Mouse (Mus musculus) limb, embryonic 13.5 days (tissue): ENCODE measurements around the gene Gja6. TPM values are rescaled to one million over a fixed set of nuclear protein-coding genes. Genes with fewer than 3 reads are reported as not detected.

Experiments used
- ATAC-seq: fragments of 200-750 bp; cut with Nextera tagmentation; 2 replicates; pipeline ENCODE4 v1.8.0; 2017; ENCODE audit warnings: low read depth, moderate number of reproducible peaks, moderate TSS enrichment; ENCODE audit not compliant: low FRiP score
- H3K27ac ChIP-seq: fragments of 300-500 bp; sonication (generic); 2 replicates; pipeline ENCODE4 v1.5.1; 2015; ENCODE audit warnings: inconsistent platforms, mild to moderate bottlenecking, moderate library complexity
- H3K27me3 ChIP-seq: fragments of 300-500 bp; sonication (generic); 2 replicates; pipeline ENCODE4 v1.6.1; 2015; ENCODE audit warnings: mild to moderate bottlenecking, inconsistent platforms
- H3K36me3 ChIP-seq: fragments of 300-500 bp; sonication (generic); 2 replicates; pipeline ENCODE4 v1.6.1; 2015; ENCODE audit warnings: inconsistent platforms, mild to moderate bottlenecking, moderate library complexity
- H3K4me1 ChIP-seq: fragments of 300-500 bp; sonication (generic); 2 replicates; pipeline ENCODE4 v1.6.1; 2015; ENCODE audit warnings: inconsistent platforms
- H3K4me2 ChIP-seq: fragments of 300-500 bp; sonication (generic); replicated peaks from 2 replicates; pipeline ENCODE4 v1.6.1; 2015; ENCODE audit warnings: inconsistent platforms, mild to moderate bottlenecking, moderate library complexity
- H3K4me3 ChIP-seq: fragments of 300-500 bp; sonication (generic); 2 replicates; pipeline ENCODE4 v1.5.1; 2015; ENCODE audit warnings: moderate library complexity, mild to moderate bottlenecking, inconsistent platforms
- H3K9ac ChIP-seq: fragments of 300-500 bp; sonication (generic); 2 replicates; pipeline ENCODE4 v1.6.1; 2015; ENCODE audit warnings: mild to moderate bottlenecking, inconsistent platforms
- H3K9me3 ChIP-seq: fragments of 300-500 bp; sonication (generic); 2 replicates; pipeline ENCODE4 v1.6.1; 2016; ENCODE audit warnings: inconsistent platforms
- WGBS: fragments of 180-500 bp; shearing (Covaris S2); methylation state at CpG from one replicate; pipeline ENCODE4 v1.1.7; 2015; 5-methylcytosine and 5-hydroxymethylcytosine counted together
- polyA plus RNA-seq: library from polyadenylated mRNA; unstranded; fragments of >200 nt; fragmentation: Nextera tagmentation; extraction: Ambion mirVana; gene quantifications from 2 replicates; pipeline ENCODE4 v1.2.1, GENCODE M21; 2015

Gene Gja6
- polyA plus RNA-seq, result 0.11 and 0.36 TPM in 2 replicates

- 64% methylated on average over 4 of the region's 4 CpGs for WGBS
- H3K9me3 ChIP-seq, result no peaks in the 10 kb centered on the region
- ATAC-seq, result no peak
- H3K4me1 ChIP-seq, result no peaks in the 10 kb centered on the region
- peaks cover 34% of the 10 kb centered on the region; the same call in 1 of the 2 replicates for H3K27me3 ChIP-seq
- H3K27ac ChIP-seq, result no peak within 1 kb of the TSS
- no peak within 1 kb of the TSS for H3K4me2 ChIP-seq
- no peak within 1 kb of the TSS for H3K4me3 ChIP-seq
- H3K36me3 ChIP-seq, result no peaks in the 10 kb centered on the region
- H3K9ac ChIP-seq, result no peak within 1 kb of the TSS
Observed at GRCm38 (mm10) chrX:160906952-160907351, at the start of gene Gja6. Gja6 (minus strand) TSS chrX:160907052.

GRCm38 (mm10) chrX:160949583-160949982, 42.7 kb upstream of the Gja6 start:
- no peaks in the 10 kb centered on the region for H3K4me1 ChIP-seq
- 93% methylated on average over 2 of the region's 2 CpGs for WGBS
- no peak for ATAC-seq
- H3K27ac ChIP-seq, result no peak overlapping the region
- peaks cover 12% of the 10 kb centered on the region; the same call in 1 of the 2 replicates for H3K27me3 ChIP-seq
- H3K9me3 ChIP-seq, result no peaks in the 10 kb centered on the region
- no peaks in the 10 kb centered on the region for H3K36me3 ChIP-seq
- no peak overlapping the region for H3K4me2 ChIP-seq
- H3K9ac ChIP-seq, result no peak overlapping the region
- no peak overlapping the region for H3K4me3 ChIP-seq

GRCm38 (mm10) chrX:160944722-160945121, 37.9 kb upstream of the Gja6 start:
- Histone ChIP-seq H3K9me3 (no peaks in the 10 kb centered on the region), H3K27me3 (peaks cover 12% of the 10 kb centered on the region), H3K4me2 (no peak overlapping the region), H3K9ac (no peak overlapping the region), H3K4me3 (no peak overlapping the region), H3K4me1 (no peaks in the 10 kb centered on the region), H3K36me3 (no peaks in the 10 kb centered on the region), H3K27ac (no peak overlapping the region)
- WGBS, result 85% methylated on average over 4 of the region's 4 CpGs
- ATAC-seq, result no peak

- Histone ChIP-seq H3K27ac (no peak overlapping the region), H3K27me3 (peaks cover 7% of the 10 kb centered on the region; the same call in 1 of the 2 replicates), H3K4me3 (no peak overlapping the region), H3K9ac (no peak overlapping the region), H3K9me3 (no peaks in the 10 kb centered on the region), H3K4me1 (no peaks in the 10 kb centered on the region), H3K36me3 (no peaks in the 10 kb centered on the region), H3K4me2 (no peak overlapping the region)
- WGBS, result 65% methylated on average over 1 of the region's 1 CpGs
- no peak for ATAC-seq
Observed at GRCm38 (mm10) chrX:160935541-160935940, 28.7 kb upstream of the Gja6 start.

GRCm38 (mm10) chrX:160930656-160931055, 23.8 kb upstream of the Gja6 start:
- H3K27ac ChIP-seq, result no peak overlapping the region
- no peak overlapping the region for H3K4me3 ChIP-seq
- H3K9ac ChIP-seq, result no peak overlapping the region
- ATAC-seq, result no peak
- H3K4me1 ChIP-seq, result no peaks in the 10 kb centered on the region
- H3K4me2 ChIP-seq, result no peak overlapping the region
- H3K36me3 ChIP-seq, result no peaks in the 10 kb centered on the region
- H3K9me3 ChIP-seq, result no peaks in the 10 kb centered on the region
- peaks cover 4% of the 10 kb centered on the region; the same call in 1 of the 2 replicates for H3K27me3 ChIP-seq

GRCm38 (mm10) chrX:160928870-160929269, 22.0 kb upstream of the Gja6 start:
- H3K4me1 ChIP-seq, result no peaks in the 10 kb centered on the region
- H3K9ac ChIP-seq, result no peak overlapping the region
- no peak overlapping the region for H3K4me3 ChIP-seq
- H3K27me3 ChIP-seq, result peaks cover 4% of the 10 kb centered on the region; the same call in 1 of the 2 replicates
- H3K27ac ChIP-seq, result no peak overlapping the region
- ATAC-seq, result no peak
- 79% methylated on average over 1 of the region's 1 CpGs for WGBS
- no peaks in the 10 kb centered on the region for H3K36me3 ChIP-seq
- H3K4me2 ChIP-seq, result no peak overlapping the region
- H3K9me3 ChIP-seq, result no peaks in the 10 kb centered on the region

- no peak overlapping the region for H3K4me2 ChIP-seq
- no peaks in the 10 kb centered on the region for H3K9me3 ChIP-seq
- no peak overlapping the region for H3K4me3 ChIP-seq
- no peak overlapping the region for H3K27ac ChIP-seq
- 87% methylated on average over 3 of the region's 3 CpGs for WGBS
- H3K9ac ChIP-seq, result no peak overlapping the region
- H3K4me1 ChIP-seq, result no peaks in the 10 kb centered on the region
- H3K27me3 ChIP-seq, result peaks cover 5% of the 10 kb centered on the region; the same call in 1 of the 2 replicates
- no peaks in the 10 kb centered on the region for H3K36me3 ChIP-seq
- ATAC-seq, result no peak
Observed at GRCm38 (mm10) chrX:160919022-160919637, 12.3 kb upstream of the Gja6 start.

- WGBS, result 83% methylated on average over 4 of the region's 4 CpGs
- Histone ChIP-seq H3K27me3 (peaks cover 29% of the 10 kb centered on the region; the same call in 1 of the 2 replicates), H3K9me3 (no peaks in the 10 kb centered on the region), H3K9ac (no peak overlapping the region), H3K4me3 (no peak overlapping the region), H3K27ac (no peak overlapping the region), H3K36me3 (no peaks in the 10 kb centered on the region), H3K4me1 (no peaks in the 10 kb centered on the region), H3K4me2 (no peak overlapping the region)
- no peak for ATAC-seq
Observed at GRCm38 (mm10) chrX:160906477-160906876, 375 bp downstream of the Gja6 start.

- no peaks in the 10 kb centered on the region for H3K36me3 ChIP-seq
- H3K4me3 ChIP-seq, result no peak overlapping the region
- no peak overlapping the region for H3K4me2 ChIP-seq
- H3K9me3 ChIP-seq, result no peaks in the 10 kb centered on the region
- H3K9ac ChIP-seq, result no peak overlapping the region
- 58% methylated on average over 4 of the region's 4 CpGs for WGBS
- H3K4me1 ChIP-seq, result no peaks in the 10 kb centered on the region
- ATAC-seq, result no peak
- H3K27ac ChIP-seq, result no peak overlapping the region
- H3K27me3 ChIP-seq, result peaks cover 27% of the 10 kb centered on the region; the same call in 1 of the 2 replicates
Observed at GRCm38 (mm10) chrX:160905913-160906312, 939 bp downstream of the Gja6 start.

- ATAC-seq, result no peak
- Histone ChIP-seq H3K9ac (no peak overlapping the region), H3K4me2 (no peak overlapping the region), H3K27me3 (peaks cover 24% of the 10 kb centered on the region; the same call in 1 of the 2 replicates), H3K4me3 (no peak overlapping the region), H3K36me3 (no peaks in the 10 kb centered on the region), H3K9me3 (no peaks in the 10 kb centered on the region), H3K27ac (no peak overlapping the region), H3K4me1 (no peaks in the 10 kb centered on the region)
- WGBS, result 84% methylated on average over 2 of the region's 2 CpGs
Observed at GRCm38 (mm10) chrX:160905041-160905678, 1.7 kb downstream of the Gja6 start.

GRCm38 (mm10) chrX:160901118-160901517, 5.7 kb downstream of the Gja6 start:
- 96% methylated on average over 2 of the region's 2 CpGs for WGBS
- H3K9ac ChIP-seq, result no peak overlapping the region
- no peak for ATAC-seq
- H3K9me3 ChIP-seq, result no peaks in the 10 kb centered on the region
- H3K4me1 ChIP-seq, result no peaks in the 10 kb centered on the region
- H3K27me3 ChIP-seq, result peaks cover 18% of the 10 kb centered on the region; the same call in 1 of the 2 replicates
- H3K4me3 ChIP-seq, result no peak overlapping the region
- H3K27ac ChIP-seq, result no peak overlapping the region
- H3K36me3 ChIP-seq, result no peaks in the 10 kb centered on the region
- H3K4me2 ChIP-seq, result no peak overlapping the region

- ATAC-seq, result no peak
- WGBS, result 75% methylated on average over 1 of the region's 1 CpGs
- H3K36me3 ChIP-seq, result no peaks in the 10 kb centered on the region
- H3K9ac ChIP-seq, result no peak overlapping the region
- no peak overlapping the region for H3K4me2 ChIP-seq
- H3K27me3 ChIP-seq, result peaks cover 10% of the 10 kb centered on the region; the same call in 1 of the 2 replicates
- no peaks in the 10 kb centered on the region for H3K4me1 ChIP-seq
- H3K4me3 ChIP-seq, result no peak overlapping the region
- H3K27ac ChIP-seq, result no peak overlapping the region
- H3K9me3 ChIP-seq, result no peaks in the 10 kb centered on the region
Observed at GRCm38 (mm10) chrX:160892077-160892476, 14.8 kb downstream of the Gja6 start.
